ENCODE assay signal across 9 mouse cellular contexts in genomic region chr14:61645547-61645946, GRCm38 (mm10). TPM values are rescaled to one million over a fixed set of nuclear protein-coding genes. Genes with fewer than 3 reads are reported as not detected.
DNase-seq lines count a peak whose midpoint lies in the region; ATAC-seq and TF ChIP-seq lines count a peak whose summit lies in the region.
"Had no signal": no experiment of that assay in that cellular context is flagged by ENCODE, and none has a peak within 500 bp of the region (broad histone marks: within the 10 kb centered on the region; RNA-seq: fewer than 3 reads in every experiment).

No protein-coding gene starts in this region.

- H3K79me2 ChIP-seq in heart, adult 2 months (replicated peaks; ENCODE audit: control insufficient read depth, insufficient read depth, low read length): no peaks in the 10 kb centered on the region
- H3K79me2 ChIP-seq in MEL (ENCODE audit: control insufficient read depth, insufficient read depth, low read length, poor library complexity): peaks cover 30% of the 10 kb centered on the region

- no peak for TF ChIP-seq EP300 in heart, adult 2 months (IDR thresholded peaks at IDR 0.05; ENCODE audit: insufficient read depth, low read depth, low read length)
- TF ChIP-seq EP300 in MEL (IDR thresholded peaks at IDR 0.05; ENCODE audit: low read depth in 1 of 2, low read length in 2 of 2): no peak

- no peak for TF ChIP-seq CTCF in heart, adult 2 months (IDR thresholded peaks at IDR 0.05)
- TF ChIP-seq CTCF in kidney, postnatal 0 days (IDR thresholded peaks at IDR 0.05; ENCODE audit: low read depth): no peak
- TF ChIP-seq CTCF in MEL (IDR thresholded peaks at IDR 0.05 in 2 of 3, conservative IDR thresholded peaks at IDR 0.05 in 1 of 3; ENCODE audit: control insufficient read depth in 1 of 3, insufficient read depth in 1 of 3, low read depth in 2 of 3, low read length in 3 of 3, poor library complexity in 1 of 3, severe bottlenecking in 1 of 3): no peak

- no peak for ATAC-seq in heart, embryonic 12.5 days (ENCODE audit: insufficient number of reproducible peaks, low FRiP score)
- ATAC-seq in kidney, postnatal 0 days (replicated peaks; ENCODE audit: low FRiP score, low read depth): no peak
- no peak for ATAC-seq in liver, embryonic 13.5 days (ENCODE audit: low read depth)

- peak overlapping the region; percentile 4 for H3K27ac ChIP-seq in heart, adult 2 months
- H3K27ac ChIP-seq in heart, embryonic 12.5 days (ENCODE audit: poor library complexity, severe bottlenecking): no peak overlapping the region
- no peak overlapping the region for H3K27ac ChIP-seq in kidney, postnatal 0 days
- no peak overlapping the region for H3K27ac ChIP-seq in MEL (ENCODE audit: control insufficient read depth, low read depth, low read length)
- no peak overlapping the region; the same call in 1 of the 2 replicates for H3K27ac ChIP-seq in liver, embryonic 13.5 days

- H3K4me2 ChIP-seq in heart, embryonic 12.5 days: no peak overlapping the region
- H3K4me2 ChIP-seq in kidney, postnatal 0 days (ENCODE audit: low read length): no peak overlapping the region
- H3K4me2 ChIP-seq in liver, embryonic 13.5 days: peak overlapping the region; percentile 52

- no peak for TF ChIP-seq POLR2A in heart, adult 2 months (IDR thresholded peaks at IDR 0.05; ENCODE audit: insufficient read depth, low read depth, low read length)
- no peak for TF ChIP-seq POLR2A in MEL (IDR thresholded peaks at IDR 0.05; ENCODE audit: control insufficient read depth in 1 of 2, insufficient read depth in 1 of 2, low read depth in 1 of 2, low read length in 2 of 2, poor library complexity in 1 of 2)

- no peak overlapping the region for H3K9ac ChIP-seq in heart, adult 2 months (ENCODE audit: low read depth, low read length)
- no peak overlapping the region for H3K9ac ChIP-seq in heart, embryonic 12.5 days
- no peak overlapping the region for H3K9ac ChIP-seq in kidney, postnatal 0 days (ENCODE audit: low read depth, low read length)
- H3K9ac ChIP-seq in MEL (ENCODE audit: control insufficient read depth, low read depth, low read length, poor library complexity, severe bottlenecking): peak overlapping the region; percentile 53
- H3K9ac ChIP-seq in liver, embryonic 13.5 days: peak overlapping the region; percentile 55; the same call in 1 of the 2 replicates

- H3K36me3 ChIP-seq in heart, adult 2 months (ENCODE audit: control insufficient read depth, insufficient read depth, low read length): peaks cover 12% of the 10 kb centered on the region
- no peaks in the 10 kb centered on the region for H3K36me3 ChIP-seq in heart, embryonic 12.5 days
- no peaks in the 10 kb centered on the region for H3K36me3 ChIP-seq in kidney, postnatal 0 days (ENCODE audit: insufficient read depth, low read length)
- H3K36me3 ChIP-seq in MEL (ENCODE audit: control insufficient read depth in 1 of 2, insufficient read depth in 2 of 2, low read length in 2 of 2): peaks cover 18 to 23% of the 10 kb centered on the region in 2 experiments
- H3K36me3 ChIP-seq in liver, embryonic 13.5 days: 0 out of 2 replicates have a peak, but pooled peaks cover 3% of the 10 kb centered on the region

- intact Hi-C loops in heart, adult 2 months (cut with DNase I): loop anchor here (5.0 to 10.0 kb wide), 3 partner anchors 88 to 1599 kb away; partner anchors contain the start of gene Spryd7

- no peaks in the 10 kb centered on the region for H3K27me3 ChIP-seq in heart, adult 2 months (ENCODE audit: control insufficient read depth, insufficient read depth, low read length)
- no peaks in the 10 kb centered on the region for H3K27me3 ChIP-seq in heart, embryonic 12.5 days (replicated peaks)
- H3K27me3 ChIP-seq in kidney, postnatal 0 days (ENCODE audit: insufficient read depth, low read length): no peaks in the 10 kb centered on the region
- H3K27me3 ChIP-seq in MEL (ENCODE audit: control insufficient read depth in 1 of 2, insufficient read depth in 2 of 2, low read length in 2 of 2): no peaks in the 10 kb centered on the region
- H3K27me3 ChIP-seq in liver, embryonic 13.5 days: no peaks in the 10 kb centered on the region

- H3K4me3 ChIP-seq in heart, adult 2 months: peak overlapping the region; percentile 6; the same call in 1 of the 2 replicates
- H3K4me3 ChIP-seq in heart, embryonic 12.5 days: no peak overlapping the region
- no peak overlapping the region for H3K4me3 ChIP-seq in kidney, postnatal 0 days (replicated peaks; ENCODE audit: low read depth, low read length)
- H3K4me3 ChIP-seq in MEL (ENCODE audit: control insufficient read depth in 1 of 2, insufficient read depth in 1 of 2, low read depth in 2 of 2, low read length in 2 of 2): peak overlapping the region in 1 of 2 experiments; percentile 90; a peak in 2 of 4 replicates
- H3K4me3 ChIP-seq in liver, embryonic 13.5 days (replicated peaks): peak overlapping the region; percentile 49

- WGBS in heart, adult 2 months: 5% methylated on average over 1 of the region's 1 CpGs
- 24% methylated on average over 1 of the region's 1 CpGs for WGBS in heart, embryonic 12.5 days
- WGBS in kidney, postnatal 0 days: 8% methylated on average over 1 of the region's 1 CpGs
- WGBS in liver, embryonic 13.5 days (ENCODE audit: insufficient replicate concordance): 30% methylated on average over 1 of the region's 1 CpGs

- no peaks in the 10 kb centered on the region for H3K9me3 ChIP-seq in heart, embryonic 12.5 days (replicated peaks)
- no peaks in the 10 kb centered on the region for H3K9me3 ChIP-seq in kidney, postnatal 0 days (replicated peaks; ENCODE audit: low read length)
- no peaks in the 10 kb centered on the region for H3K9me3 ChIP-seq in MEL (replicated peaks; ENCODE audit: insufficient read depth, low read length)
- H3K9me3 ChIP-seq in liver, embryonic 13.5 days (replicated peaks): no peaks in the 10 kb centered on the region

- peaks cover 1% of the 10 kb centered on the region for H3K4me1 ChIP-seq in heart, adult 2 months (ENCODE audit: control insufficient read depth, insufficient read depth, low read length)
- peaks cover 5% of the 10 kb centered on the region; the same call in 1 of the 2 replicates for H3K4me1 ChIP-seq in heart, embryonic 12.5 days (replicated peaks)
- no peaks in the 10 kb centered on the region for H3K4me1 ChIP-seq in kidney, postnatal 0 days (replicated peaks; ENCODE audit: insufficient read depth, low read length)
- H3K4me1 ChIP-seq in MEL (ENCODE audit: control insufficient read depth in 1 of 2, insufficient read depth in 2 of 2, low read length in 2 of 2): peaks cover 5 to 30% of the 10 kb centered on the region in 2 experiments
- H3K4me1 ChIP-seq in liver, embryonic 13.5 days (replicated peaks): peaks cover 17% of the 10 kb centered on the region

- TF ChIP-seq RAD21 in MEL (IDR thresholded peaks at IDR 0.05; ENCODE audit: low read depth, low read length): no peak

- DNase-seq in heart, adult 2 months: no peak
- peak; percentile 57 for DNase-seq in kidney, postnatal 0 days (ENCODE audit: low spot score)
- DNase-seq in kidney, postnatal 10 days: no peak
- DNase-seq in MEL (ENCODE audit: low read depth, low spot score): no peak
- DNase-seq in liver, embryonic 13.5 days: no peak
- DNase-seq in urinary bladder, postnatal 4 days (ENCODE audit: low spot score in 2 of 2): no peak
- DNase-seq in ovary, postnatal 14 days (ENCODE audit: low spot score): no peak

TF ChIP-seq in MEL, 35 proteins besides CTCF, POLR2A, EP300 and RAD21:
- TF ChIP-seq SIN3A (IDR thresholded peaks at IDR 0.05; ENCODE audit: low read length) (0 out of 2 replicates have a peak, but pooled peaks have one; percentile 29), TAL1 (IDR thresholded peaks at IDR 0.05; ENCODE audit: low read length) (no peak), CHD1 (IDR thresholded peaks at IDR 0.05; ENCODE audit: low read depth, low read length) (peak; percentile 81; the same call in 1 of the 2 replicates)
TF ChIP-seq in MEL: peak in this region for 2.

RNA-seq across cellular contexts. Expression of gene Kcnrg, which starts 38.3 kb away (rescaled TPM):
- total RNA-seq in heart, adult 2 months (2021): under 1 TPM in 1 of 2 experiments, not detected in 1; 0.13 TPM
- 0.09 and 0.51 TPM in 2 replicates for polyA plus RNA-seq in heart, adult 2 months (2012; rRNA removed)
- polyA plus RNA-seq in heart, embryonic 12.5 days (2016; fragmentation: Nextera tagmentation; extraction: Ambion mirVana): 0.40 and 0.55 TPM in 2 replicates
- polyA plus RNA-seq in kidney, postnatal 0 days (2015; fragmentation: Nextera tagmentation; extraction: Ambion mirVana): 0.50 and 0.58 TPM in 2 replicates
- 0.04 TPM in 1 of 2 replicates, not detected in the other for total RNA-seq in MEL (2012; rRNA removed)
- polyA plus RNA-seq in MEL (2012; ENCODE audit: insufficient read depth in 1 of 2, insufficient read length in 2 of 2, low read depth in 1 of 2, low replicate concordance in 2 of 2, missing spikeins in 1 of 2): under 1 TPM in 1 of 2 experiments, not detected in 1; 0.15 TPM
- polyA plus RNA-seq in liver, embryonic 13.5 days (2015; fragmentation: Nextera tagmentation; extraction: Ambion mirVana): 0.07 and 0.23 TPM in 2 replicates
- total RNA-seq: liver, adult 2 months had no signal
- polyA plus RNA-seq: liver, adult 2 months had no signal

RNA-seq across cellular contexts. Expression of gene Trim13, which starts 47.5 kb away (rescaled TPM):
- 1 to 10 TPM; 6.6 to 7.5 TPM for total RNA-seq in heart, adult 2 months (2021)
- 4.8 and 11.0 TPM in 2 replicates for polyA plus RNA-seq in heart, adult 2 months (2012; rRNA removed)
- polyA plus RNA-seq in heart, embryonic 12.5 days (2016; fragmentation: Nextera tagmentation; extraction: Ambion mirVana): 13.5 and 15.8 TPM in 2 replicates
- 22.7 and 23.6 TPM in 2 replicates for polyA plus RNA-seq in kidney, postnatal 0 days (2015; fragmentation: Nextera tagmentation; extraction: Ambion mirVana)
- total RNA-seq in MEL (2012; rRNA removed): 5.4 and 5.9 TPM in 2 replicates
- 1 to 10 TPM in 1 of 2 experiments, not detected in 1; 4.8 TPM for polyA plus RNA-seq in MEL (2012; ENCODE audit: insufficient read depth in 1 of 2, insufficient read length in 2 of 2, low read depth in 1 of 2, low replicate concordance in 2 of 2, missing spikeins in 1 of 2)
- 6.8 and 7.0 TPM in 2 replicates for polyA plus RNA-seq in liver, embryonic 13.5 days (2015; fragmentation: Nextera tagmentation; extraction: Ambion mirVana)

Comparison
In these comparisons a context has a peak if more than half of its experiments do, and no peak if none do; other contexts are left out.
1. H3K4me3 ChIP-seq: peak in heart, adult 2 months (single experiment) and liver, embryonic 13.5 days (single experiment); none in heart, embryonic 12.5 days (single experiment) and kidney, postnatal 0 days (single experiment).
2. H3K9ac ChIP-seq: peak in MEL (single experiment) and liver, embryonic 13.5 days (single experiment); none in heart, adult 2 months (single experiment), heart, embryonic 12.5 days (single experiment) and kidney, postnatal 0 days (single experiment).